Mouse (Mus musculus): Measurements from ENCODE around the gene Vav1.
"Not testable (repeated sequence)": the region's sequence is repeated elsewhere in the genome, so short reads cannot be mapped to it uniquely, and the experiment has no call there.

The Vav1 gene

DNA sequence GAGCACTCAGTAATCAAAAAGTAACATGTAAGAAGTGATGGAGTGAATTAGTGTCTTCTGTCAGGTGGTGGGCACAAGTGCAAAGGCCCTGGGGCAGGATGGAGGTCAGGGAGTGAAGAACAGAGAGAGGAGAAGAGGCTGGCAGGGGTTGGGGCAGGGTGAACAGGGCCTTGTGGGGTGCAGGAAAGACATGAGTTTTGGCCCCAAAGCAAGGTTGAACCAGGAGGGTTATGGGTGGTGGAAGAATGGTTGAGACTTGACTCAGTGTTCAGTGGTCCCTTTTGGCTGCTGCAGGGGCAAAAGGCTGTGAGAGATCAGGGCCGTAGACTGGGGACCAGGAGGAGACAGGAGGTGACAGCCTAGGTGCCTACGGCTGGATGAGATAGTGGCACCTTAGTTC lies 363 bp upstream of the Vav1 start:
- DNase-seq (ENCODE audit: low spot score in 2 of 2), result no peak

DNA sequence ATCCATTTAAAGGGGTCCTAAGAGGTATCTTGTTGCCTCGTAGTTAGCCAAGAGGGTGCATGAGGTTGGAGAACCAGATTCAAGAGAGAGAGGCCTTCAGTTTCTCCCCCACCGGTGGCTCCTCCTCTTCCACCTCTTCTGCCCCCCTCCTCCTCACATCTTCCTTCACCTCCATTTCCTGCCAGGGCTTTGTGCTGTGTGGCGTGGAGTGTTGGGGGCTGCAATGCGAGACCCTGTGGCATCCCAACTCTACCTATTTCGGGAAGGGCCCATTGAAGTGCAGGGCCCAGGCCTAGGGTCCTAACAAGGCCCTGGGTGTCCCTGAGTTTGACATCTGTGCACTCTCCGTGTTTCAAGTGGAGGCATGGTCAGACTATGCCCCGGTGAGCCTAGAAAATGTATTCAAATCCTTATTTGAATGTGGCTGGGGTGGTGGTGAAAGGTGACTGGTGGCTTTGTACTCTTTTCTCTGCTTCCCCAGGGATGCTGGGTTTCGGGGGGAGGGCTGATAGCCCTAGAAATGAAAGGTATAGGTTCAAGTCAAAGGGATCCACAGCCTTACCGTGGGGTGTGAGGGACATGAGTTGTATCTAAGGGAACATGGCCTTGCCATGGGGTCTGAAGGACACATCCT lies 808 bp downstream of the Vav1 start:
- no peak for DNase-seq (ENCODE audit: low spot score in 2 of 2)

DNA sequence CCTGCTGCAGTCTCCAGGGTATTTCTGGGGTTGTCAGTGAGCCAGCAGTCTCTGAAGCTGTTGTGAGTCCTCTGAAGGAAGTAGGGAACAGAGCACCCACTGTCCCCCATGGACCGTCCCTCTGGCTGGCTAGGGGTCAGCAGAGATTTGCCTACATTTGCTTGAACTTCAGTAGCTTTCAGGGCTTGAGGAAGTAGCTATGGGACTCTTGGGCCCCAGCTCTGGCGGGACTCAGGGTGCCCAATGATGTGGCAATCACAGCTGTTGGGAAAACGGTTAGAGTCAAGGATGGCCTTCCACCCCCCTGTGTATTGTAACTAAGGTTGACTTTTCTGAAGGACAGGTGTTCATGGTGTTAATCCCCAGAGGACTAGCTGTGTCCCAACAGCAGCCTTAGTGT lies 1.5 kb downstream of the Vav1 start:
- no peak for DNase-seq (ENCODE audit: low spot score in 2 of 2)

DNA sequence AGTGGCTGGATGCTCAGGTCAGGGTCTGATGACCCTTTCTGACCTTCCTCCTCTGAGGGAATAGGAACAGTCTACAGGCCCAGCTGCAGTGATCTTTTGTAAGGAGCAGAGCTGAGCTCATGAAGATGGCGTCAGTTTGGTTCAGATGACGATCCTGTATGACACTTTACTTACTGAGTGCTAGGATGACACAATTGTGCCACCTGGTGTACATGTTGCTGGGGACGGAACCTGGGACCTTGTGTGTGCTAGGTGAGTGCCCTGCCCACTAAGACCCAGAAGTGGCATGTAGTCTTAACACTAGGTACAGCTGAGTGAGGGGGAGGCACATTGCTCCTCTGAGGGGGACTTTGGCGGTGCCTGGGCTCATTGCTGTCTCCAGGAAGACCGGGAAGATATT lies 5.0 kb downstream of the Vav1 start:
- no peak for DNase-seq (ENCODE audit: low spot score in 2 of 2)

DNA sequence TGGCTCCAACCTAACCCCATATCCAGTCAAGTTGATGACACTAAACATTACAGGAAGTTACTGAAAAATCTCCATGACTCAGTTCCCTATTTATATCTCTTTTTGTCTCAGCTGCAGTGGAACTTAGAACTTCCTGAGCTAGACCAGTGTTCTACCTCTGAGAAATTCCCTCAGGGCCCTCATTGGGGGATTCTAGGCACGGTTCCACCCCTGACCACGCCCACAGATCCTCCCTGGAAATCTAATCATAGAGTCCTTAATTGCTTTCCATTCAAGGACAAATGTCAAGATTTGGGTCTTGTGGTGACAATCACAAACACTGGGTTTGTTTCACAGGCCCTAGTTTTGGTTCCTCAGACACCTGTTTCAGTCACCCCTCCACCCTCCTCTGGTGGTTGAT lies 6.2 kb downstream of the Vav1 start:
- DNase-seq (ENCODE audit: low spot score in 2 of 2), result no peak

DNA sequence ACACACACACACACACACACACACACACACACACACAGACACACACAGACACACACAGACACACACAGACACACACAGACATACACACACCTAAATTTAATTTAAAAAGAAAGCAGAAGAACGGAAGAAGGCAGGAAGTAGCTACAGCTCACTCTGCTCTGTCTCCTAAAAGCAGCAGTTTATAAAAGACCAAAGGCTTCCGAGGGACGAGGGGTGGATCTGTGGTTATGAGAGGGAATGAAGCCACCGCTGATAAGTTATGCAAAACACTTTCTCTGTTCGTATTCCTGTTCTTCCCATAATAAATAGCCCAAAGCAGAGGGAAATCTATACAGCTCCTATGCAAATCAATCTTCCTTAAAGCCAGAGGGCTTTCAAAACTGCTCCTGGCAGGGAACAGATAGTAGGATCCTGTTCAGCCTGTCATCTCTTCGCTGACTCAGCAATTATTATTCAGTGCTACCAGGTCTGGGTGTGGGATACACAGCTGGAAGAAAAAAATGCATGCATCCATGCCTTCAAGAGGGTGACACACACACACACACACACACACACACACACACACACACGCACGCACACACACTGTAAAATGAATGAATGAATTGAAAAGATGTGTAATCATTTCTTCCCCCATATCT lies 7.9 kb downstream of the Vav1 start:
- no peak for DNase-seq (ENCODE audit: low spot score in 2 of 2)

DNA sequence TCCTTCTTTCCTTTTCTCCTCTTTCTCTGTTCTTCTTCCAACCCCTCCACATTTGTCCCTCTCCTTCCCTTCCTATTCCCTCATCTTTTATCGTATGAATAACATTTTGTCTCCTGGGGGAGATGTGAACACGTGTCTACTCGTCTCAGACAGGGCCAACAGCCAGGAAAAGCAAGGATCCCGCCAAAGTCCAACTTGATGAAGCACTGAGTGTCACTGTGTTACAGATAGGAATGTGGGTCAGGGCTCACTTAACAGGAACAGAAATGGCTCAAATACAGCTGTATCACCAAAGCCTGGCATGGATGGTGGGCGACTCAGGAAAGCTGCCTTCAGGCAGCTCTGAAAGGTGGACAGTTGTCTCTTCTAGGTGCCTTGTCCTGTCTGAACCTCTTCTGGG lies 10.4 kb downstream of the Vav1 start:
- DNase-seq (ENCODE audit: low spot score in 2 of 2), result no peak

DNA sequence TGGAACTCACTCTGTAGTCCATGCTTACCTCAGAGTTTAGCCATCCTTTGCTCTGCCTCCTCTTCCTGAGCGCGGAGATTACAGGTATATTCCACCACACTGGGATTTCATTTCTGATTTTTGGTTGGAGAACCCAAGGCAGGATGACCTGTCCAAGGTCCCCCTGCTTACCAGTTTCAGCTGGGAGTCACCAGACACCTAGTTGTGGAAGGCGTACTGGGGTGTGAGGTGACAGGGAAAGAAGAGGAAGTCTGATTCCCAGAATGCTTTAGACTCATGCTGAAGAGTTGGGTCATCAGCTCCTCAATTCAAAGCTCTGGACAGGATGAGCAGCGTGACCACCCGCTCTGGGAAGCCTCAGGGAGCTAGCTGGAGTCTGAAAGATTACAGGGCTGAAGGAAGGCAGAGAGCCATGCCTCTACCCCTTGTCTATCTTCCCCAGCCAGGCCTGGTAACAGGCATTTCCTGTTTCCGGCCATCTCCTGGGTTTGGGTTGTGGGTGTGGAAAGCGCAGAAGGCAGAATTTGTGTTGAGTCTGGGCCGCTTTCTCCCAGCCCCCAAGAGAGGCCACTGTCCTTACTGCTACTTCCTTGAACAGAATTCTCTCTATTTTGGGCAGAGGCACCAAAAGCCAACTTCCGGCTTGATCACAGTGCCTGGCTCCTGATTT lies 11.2 kb downstream of the Vav1 start:
- no peak for DNase-seq (ENCODE audit: low spot score in 2 of 2)

DNA sequence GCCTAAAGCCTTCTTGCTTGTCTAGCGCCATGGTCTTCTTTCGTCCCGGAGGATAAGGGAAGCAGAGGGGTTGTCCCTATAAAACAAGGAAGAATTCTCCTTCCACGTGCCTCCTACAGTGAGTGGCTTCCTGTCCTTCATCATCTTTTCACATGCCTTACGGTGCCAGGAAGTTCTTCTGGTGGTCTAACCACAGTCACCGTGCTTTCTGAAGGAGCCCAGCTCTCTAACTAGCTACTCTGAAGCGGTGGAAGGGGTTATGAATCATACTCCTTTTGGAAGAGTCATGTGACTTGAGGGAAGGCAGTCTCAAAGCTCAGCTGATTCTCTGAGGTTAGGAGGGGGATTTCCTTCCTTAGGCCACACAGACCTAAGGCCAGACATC lies 11.8 kb downstream of the Vav1 start:
- DNase-seq (ENCODE audit: low spot score in 2 of 2), result no peak

DNA sequence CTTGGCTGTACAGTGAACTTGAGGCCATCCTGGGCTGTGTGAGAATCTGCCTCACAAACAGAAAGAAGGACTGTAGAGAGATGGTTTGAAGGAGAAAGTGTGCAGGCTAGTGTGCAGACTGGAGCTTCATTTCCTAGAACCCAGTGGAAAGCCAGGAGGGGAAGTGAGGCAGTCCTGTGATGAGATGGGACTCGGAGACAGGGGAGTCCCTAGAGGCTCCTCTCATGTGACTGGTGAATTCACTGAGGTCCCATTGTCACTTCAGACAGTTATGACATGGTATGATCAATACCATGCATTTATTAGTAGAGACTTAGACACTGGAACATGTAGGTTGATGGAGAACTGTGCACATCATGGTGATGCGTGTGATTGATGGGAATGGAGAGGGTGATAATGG lies 13.4 kb downstream of the Vav1 start:
- DNase-seq (ENCODE audit: low spot score in 2 of 2), result no peak

DNA sequence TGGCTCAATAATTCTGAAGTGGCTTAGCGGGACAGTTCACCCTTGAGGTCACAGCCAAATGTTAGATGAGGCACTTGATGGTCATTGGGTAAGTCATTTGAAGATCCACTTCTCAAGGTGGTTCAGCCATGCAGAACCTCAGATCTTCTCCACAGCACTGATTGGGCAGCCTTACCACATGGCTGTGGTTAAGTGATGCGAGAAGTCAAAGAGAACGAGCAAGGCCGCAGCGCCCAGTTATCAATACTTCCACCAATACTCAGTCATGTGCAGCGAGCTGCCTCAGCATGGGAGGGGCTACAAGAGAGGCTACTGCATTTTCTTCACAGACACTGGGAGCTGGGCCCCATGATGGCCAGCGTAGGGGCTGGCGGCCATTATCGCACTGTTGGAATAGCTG lies 14.1 kb downstream of the Vav1 start:
- DNase-seq (ENCODE audit: low spot score in 2 of 2), result no peak

DNA sequence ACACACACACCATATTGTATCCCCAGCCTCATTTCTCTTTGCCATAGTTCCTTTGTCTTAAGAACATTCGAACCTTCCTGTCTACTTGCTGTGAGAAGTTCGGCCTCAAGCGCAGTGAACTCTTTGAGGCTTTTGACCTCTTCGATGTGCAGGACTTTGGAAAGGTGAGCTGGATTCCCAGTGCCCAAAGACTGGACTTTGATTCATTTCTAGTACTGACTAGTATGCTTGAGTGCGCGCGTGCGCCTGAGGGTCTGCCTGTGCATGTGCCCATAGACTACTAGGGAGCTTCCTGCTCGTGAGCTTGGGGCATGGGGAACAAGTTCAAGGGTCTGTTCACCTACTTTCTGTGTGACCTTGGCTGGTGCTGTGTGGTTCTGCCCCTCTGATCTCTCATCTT lies 17.0 kb downstream of the Vav1 start:
- no peak for DNase-seq (ENCODE audit: low spot score in 2 of 2)

DNA sequence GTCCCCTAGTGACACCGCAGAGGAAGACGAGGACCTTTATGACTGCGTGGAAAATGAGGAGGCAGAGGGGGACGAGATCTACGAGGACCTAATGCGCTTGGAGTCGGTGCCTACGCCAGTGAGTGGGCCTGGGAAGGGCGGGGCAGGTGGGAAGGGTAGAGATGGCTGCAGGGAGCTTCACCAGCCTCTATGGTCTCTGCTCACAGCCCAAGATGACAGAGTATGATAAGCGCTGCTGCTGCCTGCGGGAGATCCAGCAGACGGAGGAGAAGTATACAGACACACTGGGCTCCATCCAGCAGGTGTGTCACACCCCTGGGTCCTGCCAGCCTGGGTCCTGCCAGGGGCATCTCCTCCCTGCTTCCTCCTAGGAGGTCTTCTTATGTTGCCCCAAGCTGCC lies 18.1 kb downstream of the Vav1 start:
- no peak for DNase-seq (ENCODE audit: low spot score in 2 of 2)

DNA sequence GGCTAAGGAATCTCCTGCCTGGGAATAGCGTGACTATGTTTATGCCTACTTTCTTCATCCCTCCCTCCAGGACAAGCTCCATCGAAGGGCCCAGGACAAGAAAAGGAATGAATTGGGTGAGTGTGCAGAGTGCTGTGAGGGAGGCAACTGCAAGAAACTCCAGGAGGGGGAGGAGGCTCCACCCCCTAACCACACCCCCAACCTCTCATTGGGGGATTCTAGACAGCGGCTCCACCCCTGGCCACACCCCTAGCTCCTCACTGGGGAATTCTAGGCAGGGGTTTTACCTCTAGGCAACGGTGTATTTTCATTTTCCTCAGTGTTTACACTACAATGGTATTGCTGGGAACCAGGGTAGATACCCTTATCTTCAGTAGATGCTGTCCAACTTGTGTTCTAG lies 26.7 kb downstream of the Vav1 start:
- DNase-seq (ENCODE audit: low spot score in 2 of 2), result no peak

DNA sequence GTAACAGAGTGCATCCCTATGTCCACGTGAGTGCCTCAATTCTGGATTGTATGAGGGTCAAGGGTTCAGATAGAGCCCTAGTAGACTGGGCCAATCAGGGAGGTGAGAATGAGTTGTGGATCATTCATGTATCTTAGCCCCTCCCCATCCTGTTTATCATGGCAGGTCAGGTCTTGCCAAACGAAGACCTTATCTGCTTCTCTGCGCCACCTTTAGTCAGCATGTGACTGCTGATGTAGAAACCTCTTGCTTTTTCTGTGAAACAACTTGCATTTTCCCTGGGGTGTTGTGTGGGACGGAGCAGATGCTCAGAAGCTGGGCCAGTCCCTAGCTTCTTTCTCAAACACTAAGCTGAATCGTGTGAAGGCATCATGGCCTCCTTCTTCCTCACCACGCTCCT lies 28.2 kb downstream of the Vav1 start:
- DNase-seq (ENCODE audit: low spot score in 2 of 2), result no peak

DNA sequence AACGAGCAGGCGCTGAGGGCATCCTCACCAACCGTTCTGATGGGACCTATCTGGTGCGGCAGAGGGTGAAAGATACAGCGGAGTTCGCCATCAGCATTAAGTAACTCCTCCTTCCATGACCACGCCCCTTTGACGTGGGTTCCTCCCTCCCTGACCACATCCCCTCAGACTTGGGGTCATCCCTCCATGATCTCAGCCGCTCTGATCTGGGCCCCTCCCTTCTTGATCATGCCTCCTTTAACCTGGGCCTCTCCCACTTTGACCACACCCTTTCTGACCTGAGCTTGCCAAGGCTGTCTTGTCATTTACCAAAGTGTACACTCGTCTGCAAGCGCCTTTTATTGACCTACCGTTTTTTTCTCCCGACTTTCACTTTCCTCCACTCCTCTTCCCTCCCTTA lies 32.9 kb downstream of the Vav1 start:
- no peak for DNase-seq (ENCODE audit: low spot score in 2 of 2)

DNA sequence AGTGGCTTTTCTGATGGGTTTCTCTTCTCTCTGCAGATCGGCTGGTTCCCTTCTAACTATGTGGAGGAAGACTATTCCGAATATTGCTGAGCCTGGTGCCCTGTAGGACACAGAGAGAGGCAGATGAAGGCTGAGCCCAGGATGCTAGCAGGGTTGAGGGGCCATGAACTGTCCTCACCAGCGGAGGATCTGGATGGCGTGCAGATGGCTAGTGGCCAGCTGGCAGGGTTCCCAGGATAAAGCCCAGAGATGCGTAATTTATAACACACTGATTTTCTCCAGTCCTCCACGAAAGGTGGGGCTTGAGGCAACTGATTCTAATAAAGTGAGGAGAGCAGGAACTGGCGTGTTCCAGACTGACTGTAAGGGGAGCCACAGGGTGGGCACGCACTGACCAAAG lies 48.7 kb downstream of the Vav1 start:
- DNase-seq (ENCODE audit: low spot score in 2 of 2), result no peak

DNA sequence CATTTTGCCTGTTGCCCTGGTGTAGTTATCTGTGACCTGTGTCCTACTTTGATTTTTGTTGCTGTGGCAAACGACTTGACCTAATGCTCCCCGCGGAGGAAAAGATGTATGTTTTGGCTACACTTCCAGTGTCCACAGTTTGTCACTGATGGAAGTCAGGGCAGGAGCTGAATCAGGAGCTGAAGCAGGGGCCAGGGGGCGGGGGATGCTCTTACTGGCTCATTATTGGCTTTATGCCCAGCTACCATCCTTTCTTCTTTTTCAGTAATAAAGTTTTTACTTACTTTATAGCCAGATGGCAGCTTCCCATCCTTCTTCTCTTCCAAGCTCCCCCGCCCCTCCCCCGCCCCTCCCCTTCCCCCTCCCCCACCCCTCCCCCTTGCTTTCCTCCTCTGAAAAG lies 50.0 kb downstream of the Vav1 start:
- DNase-seq (ENCODE audit: low spot score in 2 of 2), result no peak

DNA sequence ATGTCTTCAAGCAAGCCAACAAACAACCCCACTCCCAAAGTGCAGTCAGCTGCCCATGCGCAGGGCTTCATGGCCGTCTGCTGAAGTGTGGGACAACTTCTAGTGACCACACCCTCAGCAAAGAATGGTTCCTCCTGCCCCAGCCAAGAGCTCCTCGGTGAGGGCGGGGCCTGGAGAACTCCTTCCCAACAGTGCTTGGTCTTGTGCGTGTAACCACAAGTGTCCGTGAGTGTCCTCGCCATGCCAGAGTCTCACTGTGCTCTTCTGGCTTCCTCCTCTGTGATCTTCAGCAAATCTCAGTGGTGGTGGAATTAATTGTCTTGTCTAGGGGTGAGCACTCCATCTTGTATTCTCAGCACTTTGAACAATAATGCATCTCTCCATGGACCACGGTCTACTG lies 52.1 kb downstream of the Vav1 start:
- no peak for DNase-seq (ENCODE audit: low spot score in 2 of 2)

DNA sequence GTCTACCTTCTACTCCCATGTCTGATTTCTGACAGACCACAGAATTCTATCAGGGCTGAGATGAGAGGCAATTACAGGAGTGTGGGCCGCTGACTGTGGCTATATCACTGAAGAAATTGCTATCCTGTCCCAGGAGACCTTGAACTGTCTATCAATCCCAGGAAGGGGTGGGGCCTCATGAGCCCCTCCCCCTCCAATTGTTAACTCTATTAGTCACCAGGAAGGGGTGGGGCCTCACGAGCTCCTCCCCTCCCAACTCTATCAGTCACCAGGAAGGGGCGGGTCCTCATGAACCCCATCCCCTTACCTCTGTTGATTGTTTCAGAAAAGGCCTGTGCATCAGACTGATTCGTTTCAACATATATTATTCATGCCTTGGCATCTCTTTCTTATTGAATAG lies 53.3 kb downstream of the Vav1 start:
- no peak for DNase-seq (ENCODE audit: low spot score in 2 of 2)

DNA sequence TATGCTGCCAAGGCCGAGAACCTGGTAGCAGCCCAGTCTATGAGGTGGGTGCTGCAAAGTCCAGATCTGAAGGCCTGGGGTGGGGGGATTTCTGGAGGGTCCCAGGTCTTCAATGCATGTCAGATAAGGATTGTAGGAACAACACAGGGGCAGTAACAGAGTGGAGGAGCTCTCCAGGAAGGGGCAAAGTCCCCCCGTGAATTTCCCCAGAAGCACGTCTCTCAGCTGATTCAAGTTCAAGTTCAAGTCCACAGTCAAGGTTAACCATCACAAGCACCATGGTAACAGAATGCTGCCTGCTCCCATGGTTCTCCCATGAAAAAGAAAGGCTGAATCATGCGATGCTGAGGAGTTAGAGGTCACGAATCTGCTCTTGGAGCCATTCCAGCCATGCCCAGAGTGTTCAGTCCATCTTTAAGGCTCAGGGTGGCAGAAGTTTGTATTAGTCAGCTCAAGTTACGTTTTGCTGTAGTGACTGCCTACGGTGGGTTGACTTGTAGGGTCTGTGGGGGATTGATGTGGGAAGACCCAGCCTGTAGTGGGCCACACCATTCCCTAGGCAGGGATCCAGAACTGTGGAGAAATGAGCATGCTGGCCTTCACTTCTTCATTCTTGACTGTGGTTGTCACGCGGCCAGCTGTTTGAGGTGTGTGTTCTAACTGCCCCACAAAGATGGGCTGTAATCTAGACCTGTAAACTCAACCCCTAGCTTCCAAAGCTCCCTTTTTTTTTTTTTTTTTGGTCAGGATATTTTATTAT lies 55.3 kb downstream of the Vav1 start:
- no peak for DNase-seq (ENCODE audit: low spot score in 2 of 2)

DNA sequence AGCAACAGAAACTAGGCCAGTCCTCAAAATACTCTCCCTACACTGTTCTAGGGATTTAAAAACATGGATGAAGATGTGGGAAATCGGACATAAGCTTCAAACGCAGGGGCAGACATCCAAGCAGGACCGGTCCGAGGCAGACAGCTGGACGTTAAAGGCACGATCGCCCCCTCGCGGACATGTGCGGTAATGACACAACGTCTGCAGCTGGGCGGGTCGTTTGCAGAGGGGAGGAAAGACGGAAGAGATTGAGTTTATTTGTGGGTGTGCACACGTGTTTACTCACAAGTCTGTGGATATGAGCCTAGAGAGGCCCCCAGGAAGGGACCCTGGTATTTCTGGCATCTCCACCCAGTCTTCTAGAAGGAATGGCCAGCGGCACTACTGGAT lies 55.9 kb downstream of the Vav1 start:
- peak; percentile 78 to 93 for DNase-seq (ENCODE audit: low spot score in 2 of 2)

DNA sequence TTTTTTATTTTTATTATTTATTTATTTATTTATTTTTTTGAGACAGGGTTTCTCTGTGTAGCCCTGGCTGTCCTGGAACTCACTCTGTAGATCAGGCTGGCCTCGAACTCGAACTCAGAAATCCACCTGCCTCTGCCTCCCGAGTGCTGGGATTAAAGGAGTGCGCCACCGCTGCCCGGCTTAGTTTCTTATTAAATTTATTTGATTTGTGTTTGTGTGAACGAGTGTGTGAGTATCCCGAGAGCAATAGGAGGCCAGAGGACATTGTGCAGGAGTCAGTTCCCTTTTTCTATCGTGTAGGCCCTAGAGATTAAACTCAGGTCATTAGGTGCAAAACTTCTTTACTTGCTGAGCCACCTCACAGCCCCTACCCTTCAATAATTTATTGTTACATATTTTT lies 56.3 kb downstream of the Vav1 start:
- not testable (repeated sequence) for DNase-seq (ENCODE audit: low spot score in 2 of 2)
